Comparison of ENCODE assay signal across 8 mouse cellular contexts in the genomic region with DNA sequence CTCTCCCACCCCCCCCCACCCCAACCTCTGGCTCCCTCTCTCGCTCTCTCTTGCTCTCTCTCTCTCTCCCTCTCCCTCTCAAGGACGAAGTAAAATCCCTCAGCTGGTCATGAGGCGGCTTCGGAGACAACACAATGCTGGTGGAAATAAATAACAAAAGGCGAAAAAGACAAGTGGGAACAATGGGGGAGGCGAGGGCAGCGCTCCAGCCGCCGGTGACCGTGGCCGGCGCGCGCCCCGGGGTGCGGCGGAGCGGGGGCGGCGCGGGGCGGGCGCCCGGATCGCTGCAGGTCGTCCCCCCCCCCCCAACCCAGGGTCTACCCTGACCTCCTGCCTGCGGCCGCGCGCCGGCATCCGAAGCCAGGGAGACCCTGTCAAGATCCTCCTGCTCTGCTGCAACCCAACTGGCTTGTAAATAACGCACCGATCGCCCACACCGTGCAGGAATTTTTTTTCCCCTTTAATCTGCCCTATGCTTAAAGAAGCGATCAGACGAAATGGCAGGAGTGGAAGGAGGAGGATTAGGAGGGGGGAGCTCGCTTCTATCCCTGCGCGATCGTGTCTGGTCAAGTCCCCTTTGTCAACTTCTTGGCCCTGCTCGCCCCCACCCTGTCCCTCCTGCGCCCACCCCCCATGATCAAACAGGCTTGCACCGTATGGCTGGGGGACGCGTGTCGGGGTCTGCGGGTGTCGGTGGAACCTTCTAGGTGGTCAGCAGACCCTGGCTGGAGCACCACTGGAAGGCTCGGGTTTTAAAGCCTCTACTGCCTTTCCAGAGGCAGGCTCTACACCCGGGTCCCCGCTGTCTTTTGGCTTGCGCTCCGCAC. TPM values are rescaled to one million over a fixed set of nuclear protein-coding genes. Genes with fewer than 3 reads are reported as not detected.
A peak's percentile ranks its signal among the peaks of the same experiment; 100 is the strongest.
DNase-seq lines count a peak whose midpoint lies in the region; ATAC-seq and TF ChIP-seq lines count a peak whose summit lies in the region.

No protein-coding gene starts in this region.

- peak overlapping the region; percentile 77 for H3K4me3 ChIP-seq in gastrocnemius, adult 2 months
- peak overlapping the region; percentile 66 for H3K4me3 ChIP-seq in ES-Bruce4 (ENCODE audit: low read depth, low read length)
- H3K4me3 ChIP-seq in embryonic facial prominence, embryonic 10.5 days: peak overlapping the region; percentile 73
- peak overlapping the region; percentile 76 for H3K4me3 ChIP-seq in liver, postnatal 0 days (ENCODE audit: low read depth, low read length)

- TF ChIP-seq POLR2A in ES-Bruce4 (IDR thresholded peaks at IDR 0.05; ENCODE audit: insufficient read depth, low read length): no peak

- no peak for TF ChIP-seq CTCF in gastrocnemius, adult 2 months (IDR thresholded peaks at IDR 0.05)
- no peak for TF ChIP-seq CTCF in ES-Bruce4 (IDR thresholded peaks at IDR 0.05; ENCODE audit: low read depth, low read length)
- no peak for TF ChIP-seq CTCF in liver, postnatal 0 days (IDR thresholded peaks at IDR 0.05; ENCODE audit: low read depth)

- H3K27ac ChIP-seq in gastrocnemius, adult 2 months: peak overlapping the region; percentile 16; the same call in 1 of the 2 replicates
- H3K27ac ChIP-seq in ES-Bruce4 (ENCODE audit: insufficient read depth, low read length): no peak overlapping the region
- H3K27ac ChIP-seq in embryonic facial prominence, embryonic 10.5 days (replicated peaks): peak overlapping the region; percentile 86
- peak overlapping the region; percentile 90 for H3K27ac ChIP-seq in liver, postnatal 0 days (ENCODE audit: low read depth)

- no peaks in the 10 kb centered on the region for H3K4me1 ChIP-seq in ES-Bruce4 (ENCODE audit: control insufficient read depth, insufficient read depth, low read length)
- peaks cover 29% of the 10 kb centered on the region for H3K4me1 ChIP-seq in embryonic facial prominence, embryonic 10.5 days
- H3K4me1 ChIP-seq in liver, postnatal 0 days (ENCODE audit: insufficient read depth): no peaks in the 10 kb centered on the region; the same call in none of the 2 replicates

- 0 out of 4 replicates have a peak, but pooled peaks have one; percentile 10 to 15 for ATAC-seq in hematopoietic stem cell, adult 5-6 weeks (replicated peaks in 1 of 2; ENCODE audit: insufficient read depth in 1 of 2, low FRiP score in 2 of 2, low TSS enrichment in 1 of 2, low read depth in 1 of 2, poor library complexity in 2 of 2, severe bottlenecking in 2 of 2)
- ATAC-seq in liver, postnatal 0 days: peak; percentile 22
- ATAC-seq in monocyte, adult 5-6 weeks (replicated peaks; ENCODE audit: insufficient number of reproducible peaks, low FRiP score, low TSS enrichment, poor library complexity, severe bottlenecking): no peak

- no peaks in the 10 kb centered on the region for H3K36me3 ChIP-seq in ES-Bruce4 (ENCODE audit: control insufficient read depth, insufficient read depth, low read length, poor library complexity, severe bottlenecking)
- no peaks in the 10 kb centered on the region for H3K36me3 ChIP-seq in embryonic facial prominence, embryonic 10.5 days (replicated peaks)
- no peaks in the 10 kb centered on the region for H3K36me3 ChIP-seq in liver, postnatal 0 days (replicated peaks; ENCODE audit: insufficient read depth, low read length)

- WGBS in embryonic facial prominence, embryonic 10.5 days: under 1% methylated on average over 46 of the region's 55 CpGs
- WGBS in liver, postnatal 0 days (ENCODE audit: insufficient replicate concordance): 2% methylated on average over 44 of the region's 55 CpGs

- no peaks in the 10 kb centered on the region for H3K9me3 ChIP-seq in ES-Bruce4 (replicated peaks; ENCODE audit: control insufficient read depth, insufficient read depth, low read length, poor library complexity, severe bottlenecking)
- no peaks in the 10 kb centered on the region for H3K9me3 ChIP-seq in embryonic facial prominence, embryonic 10.5 days
- H3K9me3 ChIP-seq in liver, postnatal 0 days (ENCODE audit: low read length): no peaks in the 10 kb centered on the region

- H3K9ac ChIP-seq in ES-Bruce4 (ENCODE audit: low read depth, poor library complexity, severe bottlenecking): peak overlapping the region; percentile 52
- H3K9ac ChIP-seq in liver, postnatal 0 days (replicated peaks): peak overlapping the region; percentile 73

- peak overlapping the region; percentile 91 for H3K4me2 ChIP-seq in liver, postnatal 0 days (ENCODE audit: low read depth, low read length)

- TF ChIP-seq EP300 in ES-Bruce4 (IDR thresholded peaks at IDR 0.05; ENCODE audit: insufficient read depth, low read depth, low read length): no peak
- no peak for TF ChIP-seq EP300 in liver, postnatal 0 days (IDR thresholded peaks at IDR 0.05; ENCODE audit: low read depth)

- H3K27me3 ChIP-seq in ES-Bruce4 (ENCODE audit: control insufficient read depth, insufficient read depth, low read length, poor library complexity, severe bottlenecking): peaks cover 16% of the 10 kb centered on the region
- H3K27me3 ChIP-seq in embryonic facial prominence, embryonic 10.5 days (replicated peaks; ENCODE audit: low read depth, poor library complexity, severe bottlenecking): peaks cover 43% of the 10 kb centered on the region
- peaks cover 10% of the 10 kb centered on the region; the same call in 1 of the 2 replicates for H3K27me3 ChIP-seq in liver, postnatal 0 days (ENCODE audit: insufficient read depth, low read length)

- DNase-seq in gastrocnemius, adult 2 months: peak; percentile 34
- DNase-seq in gastrocnemius, postnatal 4 days (ENCODE audit: low spot score in 2 of 2): no peak
- peak; percentile 62 for DNase-seq in embryonic facial prominence, embryonic 10.5 days (ENCODE audit: low spot score)
- DNase-seq in liver, postnatal 0 days: peak; percentile 34
- DNase-seq in ovary, postnatal 36 days (ENCODE audit: low spot score): peak; percentile 64

- intact Hi-C loops in gastrocnemius, adult 2 months (cut with DNase I): no loop called here

RNA-seq across cellular contexts. Expression of gene Sox5, which starts 0.5 kb away (rescaled TPM):
- total RNA-seq in gastrocnemius, adult 2 months (2021): under 1 TPM; 0.89 to 0.99 TPM
- 1 to 10 TPM; 3.3 to 3.9 TPM for total RNA-seq in gastrocnemius, postnatal 4 days (2021)
- 0.38 TPM in 1 of 2 replicates, not detected in the other for polyA plus RNA-seq in ES-Bruce4 (2011; ENCODE audit: insufficient read depth, insufficient read length, low read depth, missing spikeins)
- polyA plus RNA-seq in embryonic facial prominence, embryonic 10.5 days (2016; fragmentation: Nextera tagmentation; extraction: Ambion mirVana): 60.0 and 65.1 TPM in 2 replicates
- total RNA-seq in hematopoietic stem cell, adult 5-6 weeks (2017): 1.6 and 2.9 TPM in 2 replicates
- polyA plus RNA-seq in liver, postnatal 0 days (2015; fragmentation: Nextera tagmentation; extraction: Ambion mirVana): 5.0 and 7.5 TPM in 2 replicates
- 0.67 to 15.5 TPM (median 4.9 TPM) in 3 replicates for total RNA-seq in monocyte, adult 5-6 weeks (2017)

Comparison
In these comparisons a context has a peak if more than half of its experiments do, and no peak if none do; other contexts are left out.
1. DNase-seq: peak in gastrocnemius, adult 2 months (single experiment), embryonic facial prominence, embryonic 10.5 days (single experiment), liver, postnatal 0 days (single experiment) and ovary, postnatal 36 days (single experiment); none in gastrocnemius, postnatal 4 days (0 of 2).
2. Peak in every context shown above with its lines, with median percentiles within 50 percentile points of each other: H3K4me3 ChIP-seq.